Mouse (Mus musculus): ENCODE results near the gene Rab34.

DNA sequence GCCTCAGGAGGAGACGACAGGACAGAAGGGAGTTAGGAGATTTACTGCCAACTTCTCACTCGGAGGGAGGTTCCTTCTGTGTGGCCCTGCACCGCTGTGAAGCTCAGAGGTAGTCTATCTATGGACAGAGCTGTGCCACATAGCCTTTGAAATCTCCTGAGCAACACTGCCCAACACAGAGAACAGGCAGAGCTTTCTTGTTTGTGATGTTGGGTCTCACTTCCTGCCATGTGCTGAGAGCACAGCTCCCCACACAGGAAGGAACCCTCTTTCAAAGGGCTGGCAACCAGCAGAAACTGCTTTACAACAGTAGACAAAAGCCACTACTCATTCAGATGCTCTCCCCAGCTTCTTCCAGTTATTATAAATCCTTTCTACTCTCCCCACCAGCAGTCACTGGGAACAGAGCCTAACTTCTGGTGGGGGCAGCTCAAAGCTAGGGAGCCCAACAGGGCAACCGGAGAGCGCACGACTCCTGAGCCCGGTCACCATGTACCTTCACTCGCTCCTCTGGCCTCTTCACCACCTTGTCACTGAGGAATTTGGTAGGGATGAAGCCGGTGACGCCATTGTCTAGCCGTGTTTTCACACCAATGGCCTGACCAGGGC is 27.6 kb downstream of the Rab34 start:
- no peak for TF ChIP-seq POLR2A (IDR thresholded peaks at IDR 0.05; ENCODE audit: insufficient read depth, low read depth, low read length)
- no peak for TF ChIP-seq CTCF (IDR thresholded peaks at IDR 0.05)
- no peak for TF ChIP-seq EP300 (IDR thresholded peaks at IDR 0.05; ENCODE audit: insufficient read depth, low read depth, low read length)
